Mouse (Mus musculus): ENCODE data around the gene Klhl3.

DNA sequence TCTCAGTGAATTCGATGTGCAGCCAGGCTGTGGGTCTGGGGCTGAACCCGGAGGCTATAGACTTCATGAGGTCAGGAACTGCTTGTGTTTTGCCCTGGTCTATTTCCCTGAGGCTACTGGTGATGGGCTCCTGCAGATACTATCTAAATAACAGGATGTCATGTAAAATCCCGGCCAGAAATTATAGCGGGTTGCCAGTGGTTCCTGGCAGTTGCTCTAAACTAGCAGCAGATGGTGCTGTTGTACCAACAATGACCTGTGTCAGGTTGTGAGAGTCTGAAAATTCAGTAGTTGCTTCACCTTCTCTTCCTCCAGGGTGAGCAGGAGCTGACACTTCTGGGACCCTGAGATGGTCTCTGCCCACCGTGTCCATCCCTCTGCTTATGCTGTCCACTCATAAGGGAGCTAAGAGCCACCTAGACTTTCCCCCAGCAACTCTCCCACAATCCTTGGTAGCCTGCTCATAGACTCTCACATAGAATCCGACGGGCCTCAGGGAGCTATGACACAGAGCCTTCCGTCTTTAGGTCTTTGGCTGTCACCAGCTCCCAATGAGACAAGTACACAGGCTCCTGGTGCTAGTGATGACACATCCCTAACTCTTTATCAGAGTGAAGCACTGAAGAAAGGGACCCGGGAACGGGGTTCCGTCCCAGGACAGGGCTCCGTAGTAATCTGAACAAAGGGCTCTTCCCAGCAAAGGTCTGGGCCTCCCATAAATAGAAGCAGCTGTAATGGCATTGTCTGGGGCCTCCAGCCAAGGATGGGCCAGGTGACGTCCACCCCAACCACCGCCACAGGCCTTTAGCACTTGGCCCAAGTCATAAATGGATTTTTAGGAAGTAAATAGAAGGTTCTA is 101.1 kb downstream of the Klhl3 start:
- no peak for TF ChIP-seq POLR2A (IDR thresholded peaks at IDR 0.05; ENCODE audit: extremely low read depth, insufficient read depth, low read length)
- peak; percentile 85 for TF ChIP-seq CTCF (IDR thresholded peaks at IDR 0.05; ENCODE audit: extremely low read depth, insufficient read depth, low read length)
